Mouse (Mus musculus) limb, embryonic 10.5 days (tissue): ENCODE results near the gene Gstt2. TPM values are rescaled to one million over a fixed set of nuclear protein-coding genes. Genes with fewer than 3 reads are reported as not detected.
A peak's percentile ranks its signal among the peaks of the same experiment; 100 is the strongest.

Source experiments
- DNase-seq: peaks from one replicate; pipeline ENCODE4 v3.0.0-alpha.2; 2017; ENCODE audit warnings: low spot score
- H3K27ac ChIP-seq: fragments of 300-500 bp; sonication (generic); 2 replicates; pipeline ENCODE4 v1.5.1; 2016; ENCODE audit warnings: mild to moderate bottlenecking
- H3K27me3 ChIP-seq: fragments of 300-500 bp; sonication (generic); 2 replicates; pipeline ENCODE4 v1.6.1; 2016; ENCODE audit warnings: low read depth, mild to moderate bottlenecking; ENCODE audit not compliant: poor library complexity, severe bottlenecking
- H3K36me3 ChIP-seq: fragments of 300-500 bp; sonication (generic); 2 replicates; pipeline ENCODE4 v1.6.1; 2016; ENCODE audit warnings: mild to moderate bottlenecking, moderate library complexity
- H3K4me1 ChIP-seq: fragments of 300-500 bp; sonication (generic); 2 replicates; pipeline ENCODE4 v1.6.1; 2016
- H3K4me3 ChIP-seq: fragments of 300-500 bp; sonication (generic); 2 replicates; pipeline ENCODE4 v1.5.1; 2016; ENCODE audit warnings: mild to moderate bottlenecking, moderate library complexity
- H3K9me3 ChIP-seq: fragments of 300-500 bp; sonication (generic); replicated peaks from 2 replicates; pipeline ENCODE4 v1.6.1; 2016; ENCODE audit warnings: mild to moderate bottlenecking
- WGBS: fragments of 180-500 bp; shearing (Covaris S2); methylation state at CpG from one replicate; pipeline ENCODE4 v1.1.7; 2016; 5-methylcytosine and 5-hydroxymethylcytosine counted together
- polyA plus RNA-seq: library from polyadenylated mRNA; unstranded; fragments of >200 nt; fragmentation: Nextera tagmentation; extraction: Ambion mirVana; gene quantifications from 2 replicates; pipeline ENCODE4 v1.2.1, GENCODE M21; 2016

Gstt2 gene
- polyA plus RNA-seq, 1 experiment from 2014 or later: 6.5 TPM

DNA sequence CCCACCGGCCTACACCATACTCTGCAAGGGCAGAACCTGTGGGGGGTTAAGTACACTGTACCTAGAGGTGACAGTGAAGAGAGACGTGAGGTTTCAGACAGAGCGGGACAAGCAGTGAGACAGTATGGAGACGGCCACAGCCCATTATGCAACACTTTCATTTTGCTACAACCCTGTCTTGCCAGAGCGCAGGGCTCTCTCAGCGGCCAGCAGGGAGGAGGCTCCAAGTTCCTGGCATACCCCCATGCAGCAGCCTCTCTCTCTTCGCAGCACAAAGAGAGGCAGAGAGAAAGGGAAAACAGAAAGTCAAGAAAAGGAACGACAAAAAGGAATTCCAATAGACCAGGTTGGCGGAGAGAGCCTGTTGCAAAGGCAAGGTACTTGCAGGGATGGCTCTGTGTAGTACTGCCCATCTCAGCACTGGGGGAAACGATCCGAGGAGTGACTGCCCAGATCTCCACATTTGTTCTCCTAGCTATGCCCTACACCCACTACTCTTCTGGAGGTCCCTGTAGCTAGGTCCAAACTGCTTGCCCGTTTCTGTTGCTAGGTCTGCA lies 39.5 kb downstream of the Gstt2 start:
- no peaks in the 10 kb centered on the region for H3K36me3 ChIP-seq
- H3K27ac ChIP-seq: peak overlapping the region; percentile 39; the same call in 1 of the 2 replicates
- H3K9me3 ChIP-seq: no peaks in the 10 kb centered on the region
- peak overlapping the region; percentile 52 for H3K4me3 ChIP-seq
- peak; percentile 41 for DNase-seq
- 1% methylated on average over 12 of the region's 12 CpGs for WGBS
- peaks cover 29% of the 10 kb centered on the region for H3K4me1 ChIP-seq
- peaks cover 24% of the 10 kb centered on the region for H3K27me3 ChIP-seq

DNA sequence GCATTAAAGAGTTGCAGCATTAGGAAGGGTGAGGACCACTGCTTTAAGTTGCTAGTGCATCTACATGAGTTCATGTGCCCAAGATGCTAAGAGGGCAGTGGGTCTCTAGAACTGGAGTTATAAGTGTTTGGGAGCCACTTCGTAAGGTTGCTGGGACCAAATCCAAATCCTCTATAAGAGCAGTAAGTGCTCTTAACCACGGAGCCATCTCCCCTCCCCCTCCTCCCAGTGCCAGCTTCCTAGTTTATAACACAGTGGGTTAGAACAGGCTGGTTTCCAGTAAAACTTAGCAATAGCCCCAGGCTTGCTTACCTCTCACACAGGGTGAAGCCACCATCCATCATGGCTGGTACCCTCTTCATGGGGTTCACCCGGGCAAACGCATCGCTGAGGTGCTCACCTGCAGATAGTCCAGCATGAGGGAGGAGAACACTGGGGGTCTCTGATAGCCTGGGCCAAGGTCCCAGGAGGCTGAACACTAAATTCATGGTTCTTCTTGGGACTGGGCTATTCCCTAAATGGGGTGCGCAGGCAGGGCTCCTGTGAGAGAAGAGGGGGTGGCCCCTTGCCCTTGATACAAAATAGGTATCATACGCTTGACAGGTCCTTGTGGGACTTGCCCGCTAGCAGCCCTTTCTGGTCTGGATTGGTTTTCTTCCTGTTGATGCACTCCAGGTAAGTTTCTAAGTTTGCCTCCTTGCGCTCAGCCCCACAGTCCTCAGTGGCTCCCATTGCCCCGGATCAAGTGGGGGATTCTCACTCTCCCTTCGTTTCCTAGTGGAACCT lies 40.3 kb downstream of the Gstt2 start:
- Histone ChIP-seq H3K27me3 (peaks cover 24% of the 10 kb centered on the region), H3K27ac (peak overlapping the region; percentile 39; the same call in 1 of the 2 replicates), H3K36me3 (no peaks in the 10 kb centered on the region), H3K9me3 (no peaks in the 10 kb centered on the region), H3K4me1 (peaks cover 29% of the 10 kb centered on the region), H3K4me3 (peak overlapping the region; percentile 52)
- DNase-seq: no peak
- 51% methylated on average over 11 of the region's 11 CpGs for WGBS

DNA sequence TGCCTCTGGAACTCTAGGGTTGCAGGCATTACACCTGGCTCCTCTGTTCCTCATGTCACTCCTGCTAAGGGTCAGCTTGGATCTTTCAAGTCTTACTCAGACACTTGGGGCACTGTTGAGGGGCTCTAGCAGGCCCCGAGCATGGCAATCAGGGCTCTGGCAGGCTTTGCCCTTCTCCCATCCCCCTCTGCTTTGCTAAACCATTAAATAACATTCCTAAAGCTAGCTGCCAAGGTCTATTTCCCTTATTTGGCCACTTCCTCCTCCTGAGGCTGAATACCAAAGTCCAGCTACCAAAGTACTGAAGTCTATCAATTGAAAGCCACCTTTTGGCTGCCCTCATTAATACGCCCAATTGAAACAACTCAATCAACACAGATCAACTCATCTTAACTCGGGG lies 42.3 kb downstream of the Gstt2 start:
- Histone ChIP-seq H3K9me3 (no peaks in the 10 kb centered on the region), H3K4me1 (peaks cover 34% of the 10 kb centered on the region), H3K4me3 (no peak overlapping the region), H3K27ac (peak overlapping the region; percentile 50), H3K27me3 (peaks cover 24% of the 10 kb centered on the region), H3K36me3 (no peaks in the 10 kb centered on the region)
- 35% methylated on average over 3 of the region's 3 CpGs for WGBS
- DNase-seq: no peak

DNA sequence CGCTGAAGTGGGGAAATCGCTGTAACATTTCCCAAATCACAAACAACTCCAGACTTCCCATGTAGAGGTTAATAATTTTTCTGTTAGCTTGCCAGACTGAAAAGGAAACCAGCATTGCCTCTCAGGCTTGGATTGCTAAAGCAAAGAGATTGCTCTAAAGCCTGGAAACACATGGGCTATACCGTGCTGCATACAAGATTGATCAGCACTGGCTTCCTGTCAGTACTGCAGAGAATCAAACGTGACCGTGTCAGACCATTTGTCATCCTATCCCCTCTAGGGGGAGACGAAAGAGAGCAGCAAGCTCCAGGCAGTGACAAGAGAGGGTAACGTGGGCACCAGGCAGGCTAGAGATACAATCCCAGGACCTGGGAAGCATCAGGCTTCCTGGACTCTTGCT lies 46.5 kb downstream of the Gstt2 start:
- no peak for DNase-seq
- no peaks in the 10 kb centered on the region for H3K9me3 ChIP-seq
- 20% methylated on average over 7 of the region's 7 CpGs for WGBS
- H3K36me3 ChIP-seq: no peaks in the 10 kb centered on the region
- H3K4me1 ChIP-seq: peaks cover 17% of the 10 kb centered on the region
- no peaks in the 10 kb centered on the region for H3K27me3 ChIP-seq
- no peak overlapping the region for H3K4me3 ChIP-seq
- no peak overlapping the region for H3K27ac ChIP-seq

DNA sequence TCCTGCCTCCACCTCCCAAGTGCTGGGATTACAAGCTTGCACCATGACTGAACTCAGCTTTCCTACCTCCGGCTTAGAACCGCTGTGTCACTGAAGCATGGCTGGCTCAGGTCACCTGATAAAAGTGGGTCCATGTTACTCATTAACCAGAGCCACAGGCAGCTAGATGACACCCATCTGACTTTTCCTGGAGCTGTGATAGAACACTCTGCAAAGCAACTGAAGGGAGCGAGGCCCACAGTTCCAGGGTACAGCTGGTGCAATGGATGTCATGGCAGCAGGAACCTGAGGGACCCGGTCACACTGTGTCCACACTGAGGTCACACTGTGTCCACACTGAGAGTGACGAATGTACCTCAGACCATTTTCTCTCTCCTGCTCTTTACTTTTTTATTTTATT lies 47.4 kb downstream of the Gstt2 start:
- no peak overlapping the region for H3K27ac ChIP-seq
- WGBS: 91% methylated on average over 5 of the region's 5 CpGs
- peaks cover 10% of the 10 kb centered on the region for H3K4me1 ChIP-seq
- no peaks in the 10 kb centered on the region for H3K9me3 ChIP-seq
- H3K36me3 ChIP-seq: no peaks in the 10 kb centered on the region
- no peak overlapping the region for H3K4me3 ChIP-seq
- no peak for DNase-seq
- no peaks in the 10 kb centered on the region for H3K27me3 ChIP-seq

DNA sequence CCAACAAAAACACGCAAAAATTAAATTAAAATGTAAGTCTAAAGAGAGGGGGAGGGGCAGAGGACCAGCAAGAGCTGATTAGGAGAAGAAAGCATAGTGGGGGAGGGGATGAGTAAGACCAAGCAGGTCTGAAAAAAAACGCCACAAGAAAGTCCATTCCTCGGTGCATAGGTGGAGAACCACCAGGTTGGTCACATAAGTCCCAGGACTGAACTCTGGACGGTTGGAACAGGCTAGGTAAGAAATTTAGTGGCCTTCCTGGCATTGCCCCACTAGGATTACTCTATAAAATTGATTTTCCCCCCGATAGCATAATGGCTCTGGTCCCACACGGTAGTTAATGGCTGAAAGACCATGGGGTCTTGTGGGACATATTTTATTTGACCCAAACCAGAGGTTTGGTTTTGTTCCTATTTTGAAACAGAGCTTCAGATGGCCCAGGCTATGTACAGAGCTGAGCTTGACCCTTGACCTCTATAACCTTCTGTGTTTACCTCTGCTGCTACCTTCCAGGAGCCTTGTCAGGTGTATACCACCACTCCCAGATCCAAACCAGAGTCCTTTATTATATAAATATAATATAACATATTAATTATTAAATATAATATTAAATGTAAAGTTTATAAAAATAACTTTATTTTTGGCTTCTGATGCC lies 48.0 kb downstream of the Gstt2 start:
- Histone ChIP-seq H3K4me1 (peaks cover 5% of the 10 kb centered on the region; the same call in 1 of the 2 replicates), H3K27ac (no peak overlapping the region), H3K4me3 (no peak overlapping the region), H3K9me3 (no peaks in the 10 kb centered on the region), H3K27me3 (no peaks in the 10 kb centered on the region), H3K36me3 (no peaks in the 10 kb centered on the region)
- WGBS: 81% methylated on average over 6 of the region's 6 CpGs
- DNase-seq: no peak

DNA sequence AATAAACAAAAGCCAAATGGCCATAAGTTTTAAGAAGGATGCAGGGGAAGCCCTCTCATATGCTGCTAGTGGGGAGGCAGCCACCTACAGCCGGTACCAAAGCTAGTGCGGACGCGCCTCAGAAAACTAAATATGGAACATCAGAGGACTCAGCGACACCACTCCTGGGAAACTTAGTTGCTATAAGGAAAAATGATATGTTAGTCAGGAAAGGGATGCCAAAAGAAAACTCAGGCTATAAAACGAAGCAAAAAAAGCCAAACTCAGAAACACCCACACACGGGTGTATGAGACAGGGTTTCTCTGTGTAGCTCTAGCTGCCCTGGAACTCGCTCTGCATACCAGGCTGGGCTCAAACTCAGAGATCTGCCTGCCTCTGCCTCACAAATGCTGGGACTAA lies 48.9 kb downstream of the Gstt2 start:
- H3K9me3 ChIP-seq: no peaks in the 10 kb centered on the region
- 95% methylated on average over 8 of the region's 8 CpGs for WGBS

DNA sequence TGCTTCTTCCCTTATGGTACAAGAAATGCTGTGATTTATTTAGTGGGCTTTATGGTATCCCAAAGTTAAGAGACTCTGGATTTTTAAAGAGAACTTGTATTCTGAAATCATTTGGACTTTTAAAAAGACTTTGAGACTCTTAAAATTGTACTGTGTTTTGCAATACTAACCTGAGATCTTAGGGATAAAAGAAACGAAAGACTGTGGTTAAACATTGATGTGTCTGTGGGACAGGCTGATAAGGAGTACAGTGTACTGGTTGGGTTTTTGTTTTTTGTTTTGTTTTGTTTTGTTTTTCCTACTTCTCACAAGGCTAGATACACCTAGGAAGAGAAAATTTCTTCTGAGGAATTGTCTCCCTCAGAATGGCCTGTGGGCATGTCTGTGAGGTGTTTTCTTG lies 51.8 kb downstream of the Gstt2 start:
- no peaks in the 10 kb centered on the region for H3K36me3 ChIP-seq
- H3K27ac ChIP-seq: no peak overlapping the region
- no peak for DNase-seq
- 76% methylated on average over 1 of the region's 1 CpGs for whole genome bisulfite sequencing
- no peaks in the 10 kb centered on the region for H3K9me3 ChIP-seq
- peaks cover 9% of the 10 kb centered on the region for H3K4me1 ChIP-seq
- H3K27me3 ChIP-seq: peaks cover 19% of the 10 kb centered on the region
- H3K4me3 ChIP-seq: no peak overlapping the region

More for the DNA sequence above, 48.9 kb downstream of the Gstt2 start:
- Histone ChIP-seq H3K27me3 (no peaks in the 10 kb centered on the region), H3K4me1 (peaks cover 5% of the 10 kb centered on the region; the same call in 1 of the 2 replicates), H3K27ac (no peak overlapping the region), H3K36me3 (no peaks in the 10 kb centered on the region), H3K4me3 (no peak overlapping the region)
- DNase-seq: no peak

Other genes with a start within 250 kb of the Gstt2 start
- gene Ggt5, start 248.1 kb downstream of the Gstt2 start, polyA plus RNA-seq: 0.33 and 0.69 TPM in 2 replicates
- gene Susd2, start 193.4 kb downstream of the Gstt2 start, polyA plus RNA-seq: 0.83 and 0.96 TPM in 2 replicates
- gene Cabin1, start 73.1 kb downstream of the Gstt2 start, polyA plus RNA-seq: 31.2 and 31.9 TPM in 2 replicates
- gene Ddt, start 64.0 kb downstream of the Gstt2 start, polyA plus RNA-seq: 91.4 and 92.5 TPM in 2 replicates
- gene Gm20441, start 56.5 kb downstream of the Gstt2 start, polyA plus RNA-seq: not detected in 2 replicates
- gene Gstt3, start 56.0 kb downstream of the Gstt2 start, polyA plus RNA-seq: 2.7 and 4.2 TPM in 2 replicates
- 1.7 and 3.8 TPM in 2 replicates for gene Gstt1, start 38.8 kb downstream of the Gstt2 start, polyA plus RNA-seq
- gene Gstt4, start 14.9 kb downstream of the Gstt2 start, polyA plus RNA-seq: not detected in 2 replicates
- gene Mif, start 22.8 kb upstream of the Gstt2 start, polyA plus RNA-seq: 3,225 and 4,131 TPM in 2 replicates
- 3.1 and 3.8 TPM in 2 replicates for gene Derl3, start 56.0 kb upstream of the Gstt2 start, polyA plus RNA-seq
- gene Smarcb1, start 84.2 kb upstream of the Gstt2 start, polyA plus RNA-seq: 285 and 294 TPM in 2 replicates
- gene Chchd10, start 95.7 kb upstream of the Gstt2 start, polyA plus RNA-seq: 4.9 and 5.8 TPM in 2 replicates
- 39.6 and 68.1 TPM in 2 replicates for gene Mmp11, start 99.1 kb upstream of the Gstt2 start, polyA plus RNA-seq
- 0.20 and 0.49 TPM in 2 replicates for gene Gm867, start 103.2 kb upstream of the Gstt2 start, polyA plus RNA-seq
- 0.34 and 0.65 TPM in 2 replicates for gene Vpreb3, start 105.6 kb upstream of the Gstt2 start, polyA plus RNA-seq
- 0.06 TPM in 1 of 2 replicates, not detected in the other for gene Gm5134, start 117.1 kb upstream of the Gstt2 start, polyA plus RNA-seq
- gene Zfp280b, start 195.2 kb upstream of the Gstt2 start, polyA plus RNA-seq: 42.7 and 43.7 TPM in 2 replicates